Mouse (Mus musculus) spleen, postnatal 4 days (tissue): ENCODE data around the gene Rnf24.

ENCODE experiments used
- DNase-seq, 2 experiments: peaks; one replicate each; pipeline ENCODE4 v3.0.0; 2022; ENCODE audit warnings: low spot score in 2 of 2

The Rnf24 gene

DNA sequence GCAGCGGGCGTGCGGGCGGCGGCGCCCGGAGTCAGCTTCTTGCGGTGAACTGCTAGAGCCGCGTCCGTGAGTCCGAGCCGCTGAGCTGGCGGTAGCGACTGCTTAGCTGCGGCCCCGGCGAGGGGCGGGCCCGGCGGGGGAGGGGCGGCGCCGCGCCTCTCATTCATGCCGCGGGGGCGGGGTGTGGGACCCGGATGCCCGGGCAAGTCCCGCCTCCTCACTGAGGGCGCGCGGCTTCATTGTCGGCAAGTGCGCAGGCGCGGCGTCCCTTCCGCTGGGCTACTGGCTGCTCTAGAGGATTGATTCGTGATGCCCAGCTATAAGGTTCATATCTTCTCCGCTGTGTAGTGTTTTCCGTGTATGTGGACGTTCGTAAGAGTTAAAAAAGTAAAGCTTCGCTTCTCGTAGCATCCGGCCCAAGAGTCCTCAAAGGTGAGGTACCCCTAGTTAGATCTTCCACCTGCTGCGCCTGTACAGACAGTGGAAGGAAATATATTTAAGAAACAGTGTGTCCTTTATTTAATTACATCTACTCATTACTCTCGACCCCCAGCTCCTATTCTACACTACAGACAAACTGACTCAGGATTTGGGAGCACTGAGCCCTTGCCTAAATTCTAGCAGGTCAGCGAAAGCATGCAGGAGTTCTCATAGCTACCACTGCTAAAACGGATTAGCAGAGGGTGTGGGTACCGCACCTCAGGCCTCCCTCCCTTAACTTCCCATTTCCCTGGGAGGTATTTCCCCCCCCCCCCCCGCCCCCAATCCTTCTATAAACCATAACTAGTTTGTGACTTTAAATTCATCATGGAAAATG is at the start of gene Rnf24:
TSS of gene Rnf24 (minus strand) at position 146 of the 817 bp plus-strand sequence.
- peak; percentile 97 to 99 for DNase-seq

DNA sequence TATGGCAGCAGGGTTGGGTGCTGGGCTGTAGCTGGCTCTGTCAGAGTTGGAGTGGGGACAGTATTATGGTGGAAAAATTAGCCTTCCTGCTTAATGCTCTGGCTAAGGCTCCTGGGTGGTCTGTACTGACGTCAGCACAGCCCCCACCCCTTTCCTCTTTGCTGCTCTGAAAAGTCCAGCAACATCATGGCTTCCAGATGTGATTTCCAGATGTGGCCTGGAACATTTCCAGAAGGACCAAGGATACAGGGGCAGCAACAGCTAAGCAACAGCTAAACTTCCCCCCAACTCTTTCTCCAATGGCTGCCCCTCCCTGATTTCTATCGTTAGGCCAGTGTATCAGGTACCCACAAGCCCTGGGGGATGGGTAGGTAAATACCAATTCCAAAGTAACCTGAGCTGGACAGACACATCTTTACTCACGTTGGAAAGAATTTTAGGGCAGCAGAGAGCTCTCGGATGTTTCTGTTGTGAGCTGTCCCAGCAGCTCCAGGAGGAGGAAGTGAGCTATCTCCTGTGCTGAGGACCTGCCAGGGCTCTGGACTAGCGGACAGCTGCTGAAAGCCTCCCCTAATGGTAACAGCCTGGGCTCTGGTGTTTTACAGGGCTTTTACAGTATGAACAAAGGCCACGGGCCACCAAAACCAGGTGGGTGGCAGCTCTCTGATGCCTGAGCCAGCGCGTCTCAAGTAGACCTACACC is 49.3 kb upstream of the Rnf24 start:
- DNase-seq = peak in 1 of 2 experiments; percentile 49

- no peak for DNase-seq
Measured at GRCm38 (mm10) chr2:131400846-131401245, 48.2 kb upstream of the Rnf24 start.

GRCm38 (mm10) chr2:131397323-131397848 is 44.7 kb upstream of the Rnf24 start:
- no peak for DNase-seq

GRCm38 (mm10) chr2:131386350-131386962 is 33.8 kb upstream of the Rnf24 start:
- no peak for DNase-seq

- DNase-seq = no peak
Measured at GRCm38 (mm10) chr2:131385176-131385575, 32.5 kb upstream of the Rnf24 start.

DNA sequence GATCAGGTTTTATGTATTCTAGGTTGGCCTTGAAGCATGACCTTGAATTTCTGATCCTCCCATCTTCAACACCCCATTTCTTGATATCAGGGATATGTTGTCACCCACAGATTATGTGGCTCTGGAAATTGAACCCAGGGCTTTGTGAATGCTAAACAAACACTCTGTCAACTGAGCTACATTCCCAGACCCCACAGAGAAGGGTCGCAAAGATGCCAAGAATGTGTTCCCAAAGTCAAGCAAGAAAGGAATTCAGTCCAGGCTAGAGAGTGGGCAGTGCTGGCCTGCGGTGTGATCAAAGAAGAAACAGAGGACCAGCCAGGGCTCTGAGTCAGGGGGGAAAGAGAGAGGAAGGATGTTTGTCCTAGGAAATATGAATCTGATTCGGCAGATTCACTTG is 26.8 kb upstream of the Rnf24 start:
- no peak for DNase-seq

GRCm38 (mm10) chr2:131378872-131379271 is 26.2 kb upstream of the Rnf24 start:
- no peak for DNase-seq

- no peak for DNase-seq
Measured at GRCm38 (mm10) chr2:131377055-131377454, 24.4 kb upstream of the Rnf24 start.

- no peak for DNase-seq
Measured at GRCm38 (mm10) chr2:131373656-131374055, 21.0 kb upstream of the Rnf24 start.

DNA sequence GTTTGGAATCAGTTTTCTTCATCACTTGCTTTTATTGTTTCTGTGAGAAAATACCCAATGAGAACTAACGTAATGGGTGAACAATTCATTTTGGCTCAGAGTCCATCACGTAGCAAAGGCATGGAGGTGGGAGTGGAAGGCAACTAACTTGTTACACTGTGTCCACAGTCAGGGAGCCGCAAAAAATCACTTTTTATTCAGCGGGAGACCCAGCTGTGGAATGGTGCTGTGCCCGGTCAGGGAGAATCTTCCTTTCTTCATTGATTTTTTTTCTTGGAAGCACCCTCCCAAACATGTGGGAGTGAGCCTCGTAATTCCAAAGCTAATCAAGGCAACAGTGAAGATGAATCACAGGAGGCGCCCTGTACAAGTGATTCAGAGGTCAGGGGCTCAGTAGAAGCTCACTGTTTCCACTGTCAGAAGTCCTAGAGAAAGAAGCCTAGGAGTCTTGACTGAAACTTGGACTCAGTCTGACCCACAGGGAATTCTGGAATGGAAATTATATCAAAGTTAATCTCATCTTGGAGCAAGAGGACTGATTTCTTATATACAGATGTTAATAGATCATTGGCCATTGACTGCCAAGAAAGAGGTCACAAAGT is 19.7 kb upstream of the Rnf24 start:
- no peak for DNase-seq

- no peak for DNase-seq
Measured at GRCm38 (mm10) chr2:131371811-131372210, 19.1 kb upstream of the Rnf24 start.

- DNase-seq = no peak
Measured at GRCm38 (mm10) chr2:131370828-131371227, 18.1 kb upstream of the Rnf24 start.

GRCm38 (mm10) chr2:131364689-131365088 is 12.0 kb upstream of the Rnf24 start:
- no peak for DNase-seq

- DNase-seq = no peak
Measured at GRCm38 (mm10) chr2:131358481-131358880, 5.8 kb upstream of the Rnf24 start.

- DNase-seq = no peak
Measured at GRCm38 (mm10) chr2:131354049-131354448, 1.4 kb upstream of the Rnf24 start.

DNA sequence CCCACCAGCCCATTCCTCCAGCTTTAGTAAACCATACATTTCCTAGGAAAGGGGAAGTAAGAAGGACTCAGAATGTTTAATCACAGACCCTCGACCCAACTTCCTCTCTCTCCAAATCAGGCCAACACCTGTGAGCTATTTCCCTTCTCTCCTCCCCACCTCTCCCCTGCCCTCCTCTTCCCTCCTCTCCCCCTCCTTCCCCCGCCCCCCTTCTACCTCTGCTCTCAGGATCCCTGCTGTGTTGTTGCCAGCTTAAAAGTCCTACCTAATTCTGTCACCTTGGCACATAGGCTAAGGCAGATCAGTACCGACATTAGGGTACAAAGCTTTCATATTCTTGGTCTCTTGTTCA is 848 bp upstream of the Rnf24 start:
- peak in 1 of 2 experiments; percentile 14 for DNase-seq

- peak in 1 of 2 experiments; percentile 82 for DNase-seq
Measured at GRCm38 (mm10) chr2:131351968-131352746, 535 bp downstream of the Rnf24 start.

DNA sequence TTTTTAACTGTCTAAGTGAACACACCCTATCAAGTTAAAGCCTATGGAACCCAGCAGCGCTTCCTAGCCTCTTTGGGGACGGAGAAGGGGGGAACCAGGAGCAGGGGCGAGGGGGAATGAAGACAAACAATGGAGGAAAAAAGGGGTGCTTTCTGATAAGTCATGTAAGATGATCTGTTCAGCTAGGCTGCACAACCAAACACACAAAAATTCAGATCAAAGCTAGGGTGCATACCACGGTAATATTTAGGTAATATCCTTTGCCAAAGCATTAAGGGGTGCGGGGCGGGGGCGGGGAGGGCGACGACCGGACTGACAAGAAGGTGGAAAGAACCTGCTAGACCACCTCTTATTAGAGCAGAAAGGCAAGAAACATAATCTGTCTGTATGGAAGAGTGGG is 1.2 kb downstream of the Rnf24 start:
- DNase-seq = peak in 1 of 2 experiments; percentile 52

DNA sequence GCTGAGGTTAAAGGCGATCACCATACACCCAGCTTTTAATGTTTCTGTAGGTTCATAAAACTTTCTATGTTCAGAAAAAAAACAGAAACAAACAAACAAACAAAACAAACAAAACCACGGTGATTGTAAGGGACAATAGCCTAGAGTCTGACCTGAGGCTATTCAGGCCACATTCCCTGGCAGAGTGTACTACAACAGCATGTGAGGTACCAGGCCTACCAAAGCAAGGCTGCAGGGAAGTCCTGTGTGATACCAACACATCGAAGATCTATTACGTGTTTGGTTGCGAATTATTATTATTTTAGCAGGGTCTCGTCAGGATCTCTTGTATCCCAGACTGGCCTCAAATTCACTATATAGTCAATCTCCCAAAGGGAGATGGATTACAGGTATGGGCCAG is 2.4 kb downstream of the Rnf24 start:
- no peak for DNase-seq

DNA sequence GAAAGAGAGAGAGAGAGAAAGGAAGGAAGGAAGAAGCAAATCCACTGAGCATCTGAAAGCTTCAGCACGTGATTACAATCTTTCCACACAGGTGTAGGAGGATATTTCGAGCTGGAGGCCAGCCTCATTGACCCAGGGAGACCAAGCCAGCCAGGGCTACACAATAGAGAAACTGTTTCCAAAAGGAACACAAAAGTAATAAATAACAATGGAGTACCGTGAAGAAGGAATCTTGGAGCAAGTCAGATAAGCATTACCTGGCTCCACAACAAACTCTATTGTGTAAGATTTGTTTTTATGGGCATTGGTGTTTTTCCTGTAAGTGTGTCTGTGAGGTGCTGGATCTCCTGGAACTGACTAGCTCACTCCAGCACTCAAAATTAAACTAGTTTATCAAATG is 7.1 kb downstream of the Rnf24 start:
- no peak for DNase-seq
